Mouse (Mus musculus): ENCODE measurements around the gene Sphk2. TPM values are rescaled to one million over a fixed set of nuclear protein-coding genes. Genes with fewer than 3 reads are reported as not detected.
A peak's percentile ranks its signal among the peaks of the same experiment; 100 is the strongest.
"Not testable (repeated sequence)": the region's sequence is repeated elsewhere in the genome, so short reads cannot be mapped to it uniquely, and the experiment has no call there.

The Sphk2 gene
- polyA plus RNA-seq, 2 experiments from 2014 or later, result 10.2 to 19.6 TPM

GRCm38 (mm10) chr7:45689800-45690199, 28.0 kb downstream of the Sphk2 start:
- no peak for ATAC-seq

- no peak for ATAC-seq
These were observed 28.7 kb downstream of the Sphk2 start for GRCm38 (mm10) chr7:45689099-45689498.

GRCm38 (mm10) chr7:45686841-45687240, 31.0 kb downstream of the Sphk2 start:
- no peak for ATAC-seq

GRCm38 (mm10) chr7:45685811-45686210, 32.0 kb downstream of the Sphk2 start:
- no peak for ATAC-seq

GRCm38 (mm10) chr7:45683396-45684050, 34.3 kb downstream of the Sphk2 start, which contains the start of gene Ntn5:
Gene Ntn5 (plus strand): TSS chr7:45684022.
- no peak for ATAC-seq

GRCm38 (mm10) chr7:45682144-45683126, 35.4 kb downstream of the Sphk2 start:
- ATAC-seq, result peak; percentile 66

GRCm38 (mm10) chr7:45681046-45681736, 36.6 kb downstream of the Sphk2 start:
- ATAC-seq, result peak; percentile 50

GRCm38 (mm10) chr7:45679966-45680621, 37.7 kb downstream of the Sphk2 start:
- ATAC-seq, result no peak

- ATAC-seq, result no peak
These were observed 39.3 kb downstream of the Sphk2 start for GRCm38 (mm10) chr7:45678513-45678912.

- ATAC-seq, result no peak
These were observed 40.0 kb downstream of the Sphk2 start for GRCm38 (mm10) chr7:45677627-45678295.

- no peak for ATAC-seq
These were observed 48.9 kb downstream of the Sphk2 start for GRCm38 (mm10) chr7:45668921-45669320.

GRCm38 (mm10) chr7:45667761-45668160, 50.0 kb downstream of the Sphk2 start:
- ATAC-seq, result no peak

GRCm38 (mm10) chr7:45666161-45666560, 51.6 kb downstream of the Sphk2 start, which contains the start of gene Fut2:
Gene Fut2 (minus strand): TSS chr7:45666394.
- ATAC-seq, result no peak

GRCm38 (mm10) chr7:45665303-45666138, 52.3 kb downstream of the Sphk2 start:
- no peak for ATAC-seq

- not testable (repeated sequence) for ATAC-seq
These were observed 56.1 kb downstream of the Sphk2 start for GRCm38 (mm10) chr7:45661702-45662101.

GRCm38 (mm10) chr7:45660746-45661478, 56.9 kb downstream of the Sphk2 start:
- no peak for ATAC-seq

All from activated CD4-positive, CD25-positive, alpha-beta regulatory T cell, adult 4 months (primary cell).